Mouse (Mus musculus): ENCODE results near the gene Tgoln1. TPM values are rescaled to one million over a fixed set of nuclear protein-coding genes. Genes with fewer than 3 reads are reported as not detected.
A peak's percentile ranks its signal among the peaks of the same experiment; 100 is the strongest.

Gene Tgoln1
- total RNA-seq, 1 experiment from 2014 or later: 95.8 TPM

GRCm38 (mm10) chr6:72604066-72604465 lies 12.7 kb downstream of the Tgoln1 start:
- ATAC-seq (replicated peaks in 1 of 2; ENCODE audit: insufficient read depth in 1 of 2, low FRiP score in 2 of 2, low TSS enrichment in 1 of 2, low read depth in 1 of 2, poor library complexity in 2 of 2, severe bottlenecking in 2 of 2): no peak

- ATAC-seq (replicated peaks in 1 of 2; ENCODE audit: insufficient read depth in 1 of 2, low FRiP score in 2 of 2, low TSS enrichment in 1 of 2, low read depth in 1 of 2, poor library complexity in 2 of 2, severe bottlenecking in 2 of 2): peak; percentile 65 to 72
Observed at GRCm38 (mm10) chr6:72601732-72602131, 15.1 kb downstream of the Tgoln1 start.

DNA sequence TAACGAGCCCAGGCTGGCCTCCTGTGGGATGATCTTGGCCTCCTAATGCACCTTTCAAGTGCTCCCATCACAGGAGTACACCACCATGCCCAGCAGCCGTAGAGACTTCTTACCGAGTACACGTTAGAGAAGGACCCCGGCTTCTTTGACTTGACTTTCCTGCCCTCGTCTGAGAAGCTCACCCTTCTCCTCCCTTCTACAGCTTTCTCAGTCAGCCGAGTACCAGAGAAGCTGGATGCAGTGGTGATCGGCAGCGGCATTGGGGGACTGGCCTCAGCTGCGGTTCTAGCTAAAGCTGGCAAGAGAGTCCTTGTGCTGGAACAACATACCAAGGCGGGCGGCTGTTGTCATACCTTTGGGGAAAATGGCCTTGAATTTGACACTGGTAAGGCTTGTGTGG lies 16.0 kb downstream of the Tgoln1 start:
- ATAC-seq (replicated peaks in 1 of 2; ENCODE audit: insufficient read depth in 1 of 2, low FRiP score in 2 of 2, low TSS enrichment in 1 of 2, low read depth in 1 of 2, poor library complexity in 2 of 2, severe bottlenecking in 2 of 2): no peak

DNA sequence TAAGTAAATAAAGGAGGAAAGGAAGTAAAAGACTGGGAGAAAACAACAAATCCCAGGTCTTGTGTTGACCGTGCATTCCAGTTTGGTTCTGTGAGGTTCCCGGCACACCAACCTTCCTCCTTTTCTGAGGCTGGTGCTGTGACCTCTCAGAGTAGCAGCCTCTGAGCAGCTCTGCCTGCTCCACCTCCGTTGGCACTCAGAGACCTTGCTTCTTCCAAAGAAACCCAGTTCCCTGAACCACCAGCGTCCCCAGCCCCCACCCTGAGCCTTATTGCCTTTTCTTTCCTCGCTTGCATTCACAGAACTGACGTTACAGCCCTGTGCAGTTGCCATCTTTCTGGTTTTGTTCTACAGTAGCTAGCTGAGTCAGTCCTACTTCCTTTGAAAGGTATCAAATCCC lies 16.6 kb downstream of the Tgoln1 start:
- ATAC-seq (replicated peaks in 1 of 2; ENCODE audit: insufficient read depth in 1 of 2, low FRiP score in 2 of 2, low TSS enrichment in 1 of 2, low read depth in 1 of 2, poor library complexity in 2 of 2, severe bottlenecking in 2 of 2): no peak

DNA sequence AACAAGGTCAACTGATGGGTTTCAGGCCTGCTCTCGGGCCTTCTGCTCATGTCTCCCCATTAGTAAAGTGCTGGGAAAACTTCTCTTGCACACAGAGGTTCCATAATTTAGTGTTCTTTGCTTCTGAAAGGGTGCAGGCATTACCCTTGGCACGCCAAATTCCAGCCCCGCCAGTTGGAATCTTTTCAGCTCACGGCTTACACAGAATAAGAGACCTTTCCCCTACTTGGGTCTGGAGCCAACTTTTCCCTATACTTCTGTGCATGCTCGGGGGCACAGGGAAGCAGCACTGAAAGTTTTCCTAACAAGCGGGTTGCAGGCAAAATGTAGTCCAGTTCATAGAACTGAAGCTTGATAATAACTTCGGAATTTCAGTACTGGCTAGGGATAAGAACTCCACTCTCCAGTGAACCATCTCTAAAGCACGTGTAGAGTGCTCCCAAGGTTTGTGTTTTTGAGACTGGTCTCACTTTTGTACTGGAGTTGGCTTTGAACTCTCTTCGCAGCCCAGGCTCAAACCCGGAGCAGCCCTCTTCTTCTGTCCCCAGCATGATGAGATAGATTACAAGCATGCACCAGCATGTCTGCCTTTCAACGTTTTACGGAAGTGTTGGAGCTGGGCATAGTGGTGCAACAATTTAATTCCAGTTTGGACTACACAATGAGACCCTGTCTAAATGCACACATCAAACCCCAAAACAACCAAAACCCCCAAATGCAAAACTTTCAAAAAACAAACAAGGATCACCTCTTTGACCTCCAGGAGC lies 17.8 kb downstream of the Tgoln1 start:
- ATAC-seq (replicated peaks in 1 of 2; ENCODE audit: insufficient read depth in 1 of 2, low FRiP score in 2 of 2, low TSS enrichment in 1 of 2, low read depth in 1 of 2, poor library complexity in 2 of 2, severe bottlenecking in 2 of 2): no peak

GRCm38 (mm10) chr6:72597956-72598753 lies 18.6 kb downstream of the Tgoln1 start, which contains the start of the genes Elmod3 and Retsat:
Gene Elmod3, minus strand, starts transcription at chr6:72598413.
Gene Retsat, plus strand, starts transcription at chr6:72598475.
- peak; percentile 80 to 85 for ATAC-seq (replicated peaks in 1 of 2; ENCODE audit: insufficient read depth in 1 of 2, low FRiP score in 2 of 2, low TSS enrichment in 1 of 2, low read depth in 1 of 2, poor library complexity in 2 of 2, severe bottlenecking in 2 of 2)

GRCm38 (mm10) chr6:72597083-72597874 lies 19.5 kb downstream of the Tgoln1 start:
- no peak for ATAC-seq (replicated peaks in 1 of 2; ENCODE audit: insufficient read depth in 1 of 2, low FRiP score in 2 of 2, low TSS enrichment in 1 of 2, low read depth in 1 of 2, poor library complexity in 2 of 2, severe bottlenecking in 2 of 2)

DNA sequence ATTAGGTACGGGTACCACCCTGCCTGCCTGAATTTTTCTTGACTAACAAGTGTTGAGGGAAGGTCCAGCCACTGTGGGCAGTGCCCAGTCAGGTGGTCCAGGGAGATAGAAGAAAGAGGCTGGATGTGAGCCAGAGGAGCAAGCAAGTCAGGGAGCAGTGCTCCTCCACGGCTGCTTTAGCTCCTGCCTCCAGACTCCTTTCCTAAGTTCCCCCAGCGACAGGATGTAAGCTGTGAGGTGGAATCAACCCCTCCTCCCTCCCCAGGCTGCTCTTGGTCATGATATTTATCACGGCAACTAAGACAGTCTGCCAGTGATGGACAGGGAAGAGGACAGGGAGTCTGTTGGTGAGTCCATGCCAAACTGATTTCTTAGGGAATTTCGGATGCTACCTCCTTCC lies 22.9 kb downstream of the Tgoln1 start:
- no peak for ATAC-seq (replicated peaks in 1 of 2; ENCODE audit: insufficient read depth in 1 of 2, low FRiP score in 2 of 2, low TSS enrichment in 1 of 2, low read depth in 1 of 2, poor library complexity in 2 of 2, severe bottlenecking in 2 of 2)

DNA sequence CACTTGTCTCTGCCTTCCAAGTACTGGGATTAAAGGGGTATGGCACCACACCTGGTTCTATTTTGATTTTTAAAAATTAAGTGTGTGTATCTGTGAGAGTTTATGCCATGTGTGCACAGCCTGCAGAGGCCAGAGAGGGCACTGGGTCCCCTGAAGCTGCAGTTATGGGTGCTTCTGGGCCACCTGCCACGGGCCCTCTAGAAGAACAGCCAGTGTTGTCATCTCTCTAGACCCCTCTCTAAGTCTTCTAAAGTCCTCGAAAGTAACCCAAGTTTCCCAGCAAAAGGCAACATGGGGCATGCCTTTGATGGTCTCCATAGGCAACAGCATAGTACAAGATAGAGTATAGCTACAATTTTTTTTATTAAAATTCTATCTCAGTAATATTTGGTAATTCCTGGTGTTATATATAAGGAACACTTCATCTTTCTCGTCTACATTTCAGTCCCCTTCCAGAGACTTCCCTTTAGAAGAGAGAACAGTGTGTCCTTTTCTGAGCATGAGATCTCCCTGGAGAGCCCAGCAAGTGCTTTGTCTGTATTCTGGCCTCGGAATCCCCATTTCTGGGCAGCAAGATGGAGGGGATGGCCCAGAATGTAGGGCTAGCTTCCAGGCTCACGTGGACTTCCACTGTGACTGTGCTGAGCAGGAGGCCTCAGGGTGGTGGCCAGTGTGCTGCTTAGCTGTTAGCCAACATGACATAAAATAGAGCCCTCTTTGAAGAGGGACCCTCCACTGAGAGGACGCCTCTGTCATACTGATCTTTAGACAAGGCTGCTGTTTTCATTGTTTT lies 23.6 kb downstream of the Tgoln1 start:
- ATAC-seq (replicated peaks in 1 of 2; ENCODE audit: insufficient read depth in 1 of 2, low FRiP score in 2 of 2, low TSS enrichment in 1 of 2, low read depth in 1 of 2, poor library complexity in 2 of 2, severe bottlenecking in 2 of 2): no peak

DNA sequence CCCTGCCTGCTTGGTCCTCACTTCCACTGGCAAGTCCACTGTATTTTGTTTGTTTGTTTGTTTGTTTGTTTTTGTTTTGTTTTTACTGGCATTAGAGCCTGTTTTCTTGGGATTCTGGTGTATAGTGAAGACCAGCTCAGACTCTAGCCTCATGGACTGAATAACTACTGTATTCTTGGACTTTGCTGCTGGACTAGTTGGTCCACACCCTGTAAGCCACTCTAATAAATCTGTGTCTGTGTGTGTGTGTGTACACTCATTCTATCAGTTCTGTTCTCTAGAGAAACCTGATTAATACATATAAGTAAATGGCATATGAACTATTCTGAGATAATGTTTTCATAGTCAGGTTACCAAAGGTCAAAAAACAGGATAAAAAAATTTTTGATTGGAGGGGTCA lies 26.7 kb downstream of the Tgoln1 start:
- ATAC-seq (replicated peaks in 1 of 2; ENCODE audit: insufficient read depth in 1 of 2, low FRiP score in 2 of 2, low TSS enrichment in 1 of 2, low read depth in 1 of 2, poor library complexity in 2 of 2, severe bottlenecking in 2 of 2): no peak

DNA sequence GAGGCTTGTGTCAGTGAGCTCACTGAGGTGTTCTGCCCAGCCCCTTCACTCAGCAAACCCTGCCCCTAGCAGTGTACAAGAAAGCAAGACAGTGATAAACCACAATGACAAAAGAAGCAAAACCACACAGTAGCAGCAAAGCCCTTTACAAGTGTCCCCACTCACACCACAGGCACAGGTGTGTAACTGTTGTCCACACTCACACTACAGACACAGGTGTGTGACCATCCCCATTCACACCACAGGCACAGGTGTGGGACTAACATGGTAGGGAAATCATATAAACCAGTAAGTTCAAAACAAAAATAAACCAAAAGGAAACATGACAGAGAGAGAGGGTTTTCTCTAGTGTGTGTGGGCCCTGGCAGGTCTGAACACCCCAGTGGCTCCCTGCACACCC lies 28.5 kb downstream of the Tgoln1 start:
- no peak for ATAC-seq (replicated peaks in 1 of 2; ENCODE audit: insufficient read depth in 1 of 2, low FRiP score in 2 of 2, low TSS enrichment in 1 of 2, low read depth in 1 of 2, poor library complexity in 2 of 2, severe bottlenecking in 2 of 2)

- no peak for ATAC-seq (replicated peaks in 1 of 2; ENCODE audit: insufficient read depth in 1 of 2, low FRiP score in 2 of 2, low TSS enrichment in 1 of 2, low read depth in 1 of 2, poor library complexity in 2 of 2, severe bottlenecking in 2 of 2)
Observed at GRCm38 (mm10) chr6:72586701-72587100, 30.1 kb downstream of the Tgoln1 start.

DNA sequence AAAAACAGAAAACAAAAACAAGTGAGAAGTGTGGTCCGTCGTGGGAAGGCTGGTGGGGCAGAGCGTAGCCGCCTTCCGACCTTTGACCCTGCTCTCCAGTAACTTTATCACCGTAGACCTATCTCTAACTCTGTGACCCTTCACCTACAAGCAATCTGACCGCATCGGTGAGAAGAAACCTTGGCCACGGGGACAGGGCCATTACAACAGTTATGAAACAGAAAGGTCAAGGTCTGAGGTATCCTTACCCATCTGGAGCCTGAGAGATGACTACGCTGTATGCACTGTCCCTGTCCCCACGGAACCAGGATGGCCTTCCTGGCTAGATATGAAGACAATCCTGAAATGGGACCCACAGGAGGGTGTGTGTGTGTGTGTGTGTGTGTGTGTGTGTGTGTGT lies 32.6 kb downstream of the Tgoln1 start:
- ATAC-seq (replicated peaks in 1 of 2; ENCODE audit: insufficient read depth in 1 of 2, low FRiP score in 2 of 2, low TSS enrichment in 1 of 2, low read depth in 1 of 2, poor library complexity in 2 of 2, severe bottlenecking in 2 of 2): no peak

DNA sequence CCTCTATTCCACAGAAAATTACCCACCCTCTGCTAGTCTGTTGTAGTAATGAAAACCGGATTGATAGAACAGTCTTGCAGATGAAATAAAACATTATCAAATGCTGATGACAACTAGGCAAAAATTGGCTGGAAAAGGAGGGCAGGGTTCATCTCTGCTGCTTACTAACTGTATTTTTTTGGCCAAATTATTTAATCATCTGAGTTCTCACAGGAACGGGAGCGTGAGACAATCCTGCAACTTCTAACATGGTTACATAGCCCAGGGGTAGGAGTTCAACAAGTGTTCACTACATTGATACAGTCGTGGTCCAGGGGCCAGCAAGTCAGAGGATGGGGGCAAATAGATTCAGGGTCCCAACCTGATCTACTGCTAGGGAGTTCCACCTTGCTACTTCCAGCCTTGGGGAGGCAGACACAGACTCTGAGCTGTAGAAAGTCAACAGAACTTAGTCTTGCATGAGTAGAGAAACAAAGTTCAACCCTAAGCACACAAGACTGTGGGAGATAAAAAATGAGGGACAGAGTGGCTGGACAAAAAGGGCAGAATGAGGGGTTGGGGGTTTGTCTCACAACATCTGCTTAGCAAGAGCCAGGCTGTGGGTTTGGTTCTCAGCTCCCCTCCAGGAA lies 33.5 kb downstream of the Tgoln1 start:
- no peak for ATAC-seq (replicated peaks in 1 of 2; ENCODE audit: insufficient read depth in 1 of 2, low FRiP score in 2 of 2, low TSS enrichment in 1 of 2, low read depth in 1 of 2, poor library complexity in 2 of 2, severe bottlenecking in 2 of 2)

GRCm38 (mm10) chr6:72581625-72582382 lies 35.0 kb downstream of the Tgoln1 start:
- no peak for ATAC-seq (replicated peaks in 1 of 2; ENCODE audit: insufficient read depth in 1 of 2, low FRiP score in 2 of 2, low TSS enrichment in 1 of 2, low read depth in 1 of 2, poor library complexity in 2 of 2, severe bottlenecking in 2 of 2)

DNA sequence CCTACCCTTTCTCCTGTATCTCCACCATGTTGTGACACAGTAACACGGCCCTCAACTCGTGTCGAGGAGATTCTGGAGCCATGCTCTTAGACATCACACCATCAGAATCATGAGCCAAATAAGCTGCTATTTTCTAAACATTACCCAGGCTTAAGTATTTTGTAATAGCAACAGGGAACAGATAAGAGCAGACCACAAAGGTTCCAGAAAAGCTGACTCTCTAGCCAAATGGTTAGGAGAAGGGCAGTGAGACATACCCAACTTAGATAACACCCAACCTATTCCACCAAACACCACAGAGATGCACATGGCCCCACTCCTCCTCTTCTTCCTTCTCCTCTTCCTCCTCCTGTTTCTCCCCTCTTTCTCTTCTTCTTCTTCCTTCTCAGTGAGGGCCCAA lies 40.8 kb downstream of the Tgoln1 start:
- ATAC-seq (replicated peaks in 1 of 2; ENCODE audit: insufficient read depth in 1 of 2, low FRiP score in 2 of 2, low TSS enrichment in 1 of 2, low read depth in 1 of 2, poor library complexity in 2 of 2, severe bottlenecking in 2 of 2): no peak

Data from hematopoietic stem cell, adult 5-6 weeks (primary cell).